ENCODE assay signal across 18 mouse cellular contexts in the genomic region with DNA sequence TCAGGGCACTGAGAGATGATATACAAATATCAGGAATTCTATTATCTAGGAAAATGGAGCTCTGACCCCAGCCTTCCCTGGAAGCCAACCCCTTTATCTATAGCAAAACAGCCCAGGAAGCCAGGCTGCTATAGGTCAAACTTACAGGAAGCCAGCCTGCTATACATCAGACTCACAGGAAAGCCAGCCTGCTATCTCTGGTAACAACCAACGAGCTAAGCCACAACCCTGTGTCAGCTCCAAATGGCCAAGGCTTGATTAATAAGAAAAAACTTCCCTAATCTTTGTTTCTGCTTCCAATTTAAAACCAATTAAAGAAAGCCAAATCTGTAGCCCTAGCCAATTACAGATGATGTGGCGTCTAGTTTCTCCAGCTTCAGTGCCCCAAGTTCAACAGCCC.
DNase-seq lines count a peak whose midpoint lies in the region; ATAC-seq and TF ChIP-seq lines count a peak whose summit lies in the region.
"Had no signal": no experiment of that assay in that cellular context is flagged by ENCODE, and none has a peak within 500 bp of the region (broad histone marks: within the 10 kb centered on the region; RNA-seq: fewer than 3 reads in every experiment).

No protein-coding gene starts in this region.

- no peak for ATAC-seq in heart, embryonic 11.5 days (replicated peaks; ENCODE audit: insufficient number of reproducible peaks, low FRiP score, low TSS enrichment)
- ATAC-seq in G1E (ENCODE audit: extremely low read depth, insufficient number of reproducible peaks, low FRiP score, poor library complexity, severe bottlenecking) = peak; percentile 69
- peak; percentile 60; the same call in 1 of the 2 replicates for ATAC-seq in liver, embryonic 14.5 days (ENCODE audit: insufficient read depth)

- no peak overlapping the region for H3K4me3 ChIP-seq in heart, embryonic 11.5 days (ENCODE audit: low read depth, low read length)
- H3K4me3 ChIP-seq in G1E (ENCODE audit: low read depth, low read length) = no peak overlapping the region
- no peak overlapping the region for H3K4me3 ChIP-seq in liver, embryonic 14.5 days (ENCODE audit: insufficient read depth in 1 of 2, low read depth in 2 of 2, low read length in 2 of 2)
- H3K4me3 ChIP-seq: forebrain, embryonic 12.5 days; heart, embryonic 13.5 days; hindbrain, embryonic 10.5 days; layer of hippocampus, adult 2 months; neural tube, embryonic 13.5 days had no signal

- H3K36me3 ChIP-seq in heart, embryonic 11.5 days (ENCODE audit: control insufficient read depth, insufficient read depth, low read length) = no peaks in the 10 kb centered on the region
- no peaks in the 10 kb centered on the region for H3K36me3 ChIP-seq in G1E (replicated peaks)
- H3K36me3 ChIP-seq in liver, embryonic 14.5 days (replicated peaks; ENCODE audit: control insufficient read depth, insufficient read depth, low read depth) = no peaks in the 10 kb centered on the region
- H3K36me3 ChIP-seq: forebrain, embryonic 12.5 days; heart, embryonic 13.5 days; hindbrain, embryonic 10.5 days; neural tube, embryonic 13.5 days had no signal

- peak; percentile 34; the same call in 1 of the 2 replicates for TF ChIP-seq EP300 in liver, embryonic 14.5 days (IDR thresholded peaks at IDR 0.05; ENCODE audit: low read depth)

- H3K27me3 ChIP-seq in heart, embryonic 11.5 days (ENCODE audit: control insufficient read depth, insufficient read depth, low read length) = no peaks in the 10 kb centered on the region
- H3K27me3 ChIP-seq in G1E (ENCODE audit: insufficient read depth, low read length) = no peaks in the 10 kb centered on the region
- no peaks in the 10 kb centered on the region for H3K27me3 ChIP-seq in liver, embryonic 14.5 days (ENCODE audit: control insufficient read depth, insufficient read depth, low read length)
- H3K27me3 ChIP-seq: forebrain, embryonic 12.5 days; heart, embryonic 13.5 days; neural tube, embryonic 13.5 days had no signal

- 42% methylated on average over 2 of the region's 2 CpGs for WGBS in heart, embryonic 11.5 days (ENCODE audit: insufficient replicate concordance)
- WGBS in liver, embryonic 14.5 days (ENCODE audit: insufficient replicate concordance) = 12% methylated on average over 2 of the region's 2 CpGs

- no peak overlapping the region for H3K9ac ChIP-seq in heart, embryonic 11.5 days (ENCODE audit: low read depth, low read length)
- no peak overlapping the region for H3K9ac ChIP-seq in liver, embryonic 14.5 days (replicated peaks)
- H3K9ac ChIP-seq: forebrain, embryonic 12.5 days; heart, embryonic 13.5 days; neural tube, embryonic 13.5 days had no signal

- intact Hi-C loops in heart, postnatal 36 days (cut with DNase I) = no loop called here

- 0 out of 2 replicates have a peak overlapping the region, but pooled peaks have one; percentile 3 for H3K27ac ChIP-seq in heart, embryonic 11.5 days (ENCODE audit: low read depth, low read length)
- H3K27ac ChIP-seq in liver, embryonic 14.5 days = no peak overlapping the region
- H3K27ac ChIP-seq: forebrain, embryonic 12.5 days; heart, embryonic 13.5 days; hindbrain, embryonic 10.5 days; layer of hippocampus, adult 2 months; neural tube, embryonic 13.5 days had no signal

- H3K9me3 ChIP-seq in heart, embryonic 11.5 days (replicated peaks; ENCODE audit: control insufficient read depth, low read length) = no peaks in the 10 kb centered on the region
- H3K9me3 ChIP-seq in G1E (replicated peaks) = no peaks in the 10 kb centered on the region
- no peaks in the 10 kb centered on the region for H3K9me3 ChIP-seq in liver, embryonic 14.5 days (ENCODE audit: control insufficient read depth, low read length)
- H3K9me3 ChIP-seq: forebrain, embryonic 12.5 days; heart, embryonic 13.5 days; hindbrain, embryonic 10.5 days; neural tube, embryonic 13.5 days had no signal

- no peak for DNase-seq in heart, postnatal 36 days
- no peak for DNase-seq in G1E (ENCODE audit: low spot score)
- DNase-seq in embryo, embryonic 11 days = peak; percentile 43
- no peak for DNase-seq in liver, embryonic 14.5 days (ENCODE audit: low read depth in 3 of 3, low spot score in 3 of 3)
- DNase-seq in cerebellum, adult 9-10 months = no peak
- DNase-seq in adrenal gland, adult (ENCODE audit: inconsistent age in 2 of 2, low spot score in 1 of 2) = no peak
- no peak for DNase-seq in lung, adult 18-20 months
- DNase-seq: B cell, adult 2 months; cerebellum, postnatal 25 days; gastrocnemius, postnatal 25 days; lung, postnatal 4 days; right cerebral cortex, postnatal 14 days had no signal

- H3K4me1 ChIP-seq in heart, embryonic 11.5 days (ENCODE audit: control insufficient read depth, insufficient read depth, low read length) = no peaks in the 10 kb centered on the region
- H3K4me1 ChIP-seq in G1E (ENCODE audit: insufficient read depth, low read depth, low read length) = no peaks in the 10 kb centered on the region; the same call in 1 of the 2 replicates
- H3K4me1 ChIP-seq in liver, embryonic 14.5 days (replicated peaks; ENCODE audit: control insufficient read depth in 2 of 2, insufficient read depth in 2 of 2, low read length in 1 of 2) = peaks cover 0 to 26% of the 10 kb centered on the region in 2 experiments; a peak in 3 of 4 replicates
- H3K4me1 ChIP-seq: forebrain, embryonic 12.5 days; hindbrain, embryonic 10.5 days; neural tube, embryonic 13.5 days had no signal

- no peak for TF ChIP-seq CTCF in G1E (IDR thresholded peaks at IDR 0.05; ENCODE audit: low read depth, low read length)
- TF ChIP-seq CTCF in liver, embryonic 14.5 days (IDR thresholded peaks at IDR 0.05; ENCODE audit: low read depth) = no peak

- no peak overlapping the region for H3K4me2 ChIP-seq in heart, embryonic 11.5 days
- H3K4me2 ChIP-seq in liver, embryonic 14.5 days (ENCODE audit: low read depth) = no peak overlapping the region
- H3K4me2 ChIP-seq: forebrain, embryonic 12.5 days; heart, embryonic 13.5 days; neural tube, embryonic 13.5 days had no signal
